Mouse (Mus musculus): ENCODE measurements at regions not wholly inside any gene's neighbourhood (a gene's known extent, or its start where the extent isn't known, plus 50 kb on each side); places are given as distances from the start of the nearest gene placed in this dataset.

DNA sequence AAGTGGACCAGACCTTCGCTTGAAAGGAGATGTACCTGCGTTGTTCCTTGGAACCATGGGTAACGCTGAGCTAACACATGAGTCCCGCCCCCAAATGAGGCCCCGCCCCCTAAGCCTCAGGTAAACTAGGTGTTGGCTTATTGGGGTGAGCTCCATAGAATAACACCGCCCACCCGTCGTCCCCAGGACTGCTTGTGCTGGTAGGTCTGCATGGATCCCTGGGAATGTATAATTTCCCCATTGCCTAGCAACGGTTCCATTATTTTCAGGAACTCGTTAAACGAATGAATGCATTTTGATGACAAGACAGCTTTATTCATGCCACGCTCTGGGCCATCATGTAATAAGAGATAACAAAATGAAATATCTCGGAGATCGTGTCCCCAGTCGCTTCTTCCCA, 161.0 kb upstream of the Trpc7 start:
- TF ChIP-seq CTCF (IDR thresholded peaks at IDR 0.05; ENCODE audit: low read depth) (no peak), EP300 (IDR thresholded peaks at IDR 0.05; ENCODE audit: low read depth) (no peak)
